Mouse (Mus musculus): Measurements from ENCODE around the gene Aff3. TPM values are rescaled to one million over a fixed set of nuclear protein-coding genes. Genes with fewer than 3 reads are reported as not detected.
A peak's percentile ranks its signal among the peaks of the same experiment; 100 is the strongest.

Aff3 gene
- polyA plus RNA-seq, 1 experiment from 2014 or later, result 38.0 TPM

GRCm38 (mm10) chr1:38495284-38495683 lies 169.5 kb downstream of the Aff3 start:
- 94% methylated on average over 2 of the region's 2 CpGs for WGBS
- Histone ChIP-seq H3K4me1 (peaks cover 15% of the 10 kb centered on the region), H3K9ac (no peak overlapping the region), H3K27ac (no peak overlapping the region), H3K4me3 (no peak overlapping the region), H3K36me3 (replicated peaks) (no peaks in the 10 kb centered on the region), H3K27me3 (replicated peaks) (no peaks in the 10 kb centered on the region), H3K4me2 (no peak overlapping the region), H3K9me3 (no peaks in the 10 kb centered on the region)
- ATAC-seq (replicated peaks), result no peak

DNA sequence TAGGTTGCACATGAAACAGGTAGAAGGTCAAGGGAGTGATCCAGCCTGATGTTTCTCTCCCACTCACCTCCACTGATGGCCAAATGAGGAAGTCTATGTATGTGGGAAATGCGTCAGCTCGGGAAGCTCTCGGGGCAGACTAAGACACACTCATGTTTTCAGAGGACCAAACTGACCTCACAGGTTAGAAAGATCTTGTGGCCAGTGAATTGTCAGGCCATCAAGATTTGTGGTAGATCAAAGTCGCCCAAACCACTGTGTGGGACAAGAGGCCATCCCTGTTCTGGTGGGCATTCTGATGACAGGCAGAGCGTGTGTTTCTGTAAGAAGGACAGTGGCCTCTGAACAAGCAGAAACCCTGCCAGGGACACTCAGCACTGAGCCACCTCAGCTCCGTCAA lies 175.0 kb downstream of the Aff3 start:
- H3K4me3 ChIP-seq, result no peak overlapping the region
- H3K9me3 ChIP-seq, result no peaks in the 10 kb centered on the region
- H3K36me3 ChIP-seq (replicated peaks), result no peaks in the 10 kb centered on the region
- no peak for ATAC-seq (replicated peaks)
- peaks cover 14% of the 10 kb centered on the region; the same call in 1 of the 2 replicates for H3K4me1 ChIP-seq
- WGBS, result 91% methylated on average over 6 of the region's 6 CpGs
- H3K27ac ChIP-seq, result no peak overlapping the region
- H3K4me2 ChIP-seq, result no peak overlapping the region
- H3K9ac ChIP-seq, result no peak overlapping the region
- no peaks in the 10 kb centered on the region for H3K27me3 ChIP-seq (replicated peaks)

DNA sequence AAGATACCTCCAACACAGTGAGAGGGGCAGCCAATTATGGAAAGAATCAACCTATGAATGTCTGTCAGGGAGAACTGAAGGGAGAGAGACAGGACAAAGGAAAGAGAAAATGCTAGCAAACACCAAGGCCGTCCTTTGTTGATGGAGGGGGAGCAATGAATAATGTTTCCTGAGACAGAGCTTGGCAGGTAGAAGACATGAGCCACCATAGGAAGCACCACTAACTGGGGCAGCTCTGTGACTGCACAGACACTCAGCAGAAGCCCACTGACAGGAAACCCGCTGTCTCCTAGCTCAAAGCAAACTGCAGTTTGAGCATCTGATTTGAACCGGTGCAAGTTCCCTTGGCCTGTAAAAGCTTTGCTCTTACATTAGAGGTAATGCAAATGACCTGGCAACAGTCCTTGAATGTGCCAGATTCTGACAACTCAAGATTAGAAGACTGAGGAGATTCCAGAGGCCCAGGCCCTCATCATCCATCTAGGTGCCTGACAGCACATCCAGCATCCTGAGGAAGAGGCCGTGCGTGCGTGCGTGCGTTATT lies 176.0 kb downstream of the Aff3 start:
- Histone ChIP-seq H3K9ac (no peak overlapping the region), H3K27ac (peak overlapping the region; percentile 61; the same call in 1 of the 2 replicates), H3K36me3 (replicated peaks) (no peaks in the 10 kb centered on the region), H3K27me3 (replicated peaks) (no peaks in the 10 kb centered on the region), H3K4me2 (no peak overlapping the region), H3K4me3 (no peak overlapping the region), H3K9me3 (no peaks in the 10 kb centered on the region), H3K4me1 (peaks cover 14% of the 10 kb centered on the region; the same call in 1 of the 2 replicates)
- 49% methylated on average over 8 of the region's 8 CpGs for WGBS
- ATAC-seq (replicated peaks), result peak; percentile 65; the same call in 1 of the 2 replicates

DNA sequence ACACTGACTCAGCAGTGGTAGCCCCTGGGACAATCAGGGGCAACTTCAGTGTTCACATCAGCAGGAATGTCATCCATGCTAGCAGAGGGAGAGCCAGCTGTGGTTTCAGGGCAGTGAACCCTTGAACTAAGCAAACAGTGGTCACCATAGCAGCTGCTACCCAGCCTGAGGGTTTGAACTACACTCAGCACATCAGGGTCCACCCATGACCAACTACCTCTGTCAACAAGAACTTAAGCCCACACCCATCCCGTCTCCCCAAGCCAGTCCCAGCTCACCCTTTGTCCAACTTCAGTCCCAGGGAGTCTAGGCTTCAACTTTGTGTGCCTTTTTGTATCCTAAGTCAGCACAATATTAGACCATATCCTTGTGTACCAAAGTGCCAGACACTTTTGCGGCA lies 176.9 kb downstream of the Aff3 start:
- WGBS, result 98% methylated on average over 2 of the region's 2 CpGs
- H3K4me1 ChIP-seq, result peaks cover 14% of the 10 kb centered on the region; the same call in 1 of the 2 replicates
- no peak overlapping the region for H3K9ac ChIP-seq
- no peak overlapping the region for H3K4me3 ChIP-seq
- no peaks in the 10 kb centered on the region for H3K36me3 ChIP-seq (replicated peaks)
- H3K27ac ChIP-seq, result no peak overlapping the region
- H3K27me3 ChIP-seq (replicated peaks), result no peaks in the 10 kb centered on the region
- no peaks in the 10 kb centered on the region for H3K9me3 ChIP-seq
- ATAC-seq (replicated peaks), result no peak
- H3K4me2 ChIP-seq, result no peak overlapping the region

DNA sequence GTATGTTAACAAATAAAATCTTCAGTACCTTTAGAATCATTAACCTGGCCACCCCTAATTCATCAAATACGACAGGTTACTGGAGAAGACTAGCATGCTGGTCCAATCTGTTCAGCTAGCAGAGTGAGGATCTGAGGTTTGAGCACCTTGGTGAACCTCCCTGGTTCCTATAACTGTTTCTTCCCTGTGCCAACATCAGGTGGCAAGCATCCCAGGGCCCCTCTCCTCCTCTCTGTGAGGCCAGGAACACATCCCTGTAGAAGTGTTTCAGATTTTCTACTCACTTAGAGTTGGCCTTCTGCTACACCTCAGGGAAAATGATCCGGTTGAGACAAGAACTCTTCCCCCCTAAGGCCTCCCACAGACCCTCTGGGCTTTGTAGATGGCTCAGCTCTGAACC lies 181.6 kb downstream of the Aff3 start:
- Histone ChIP-seq H3K9ac (no peak overlapping the region), H3K4me2 (no peak overlapping the region), H3K27me3 (replicated peaks) (no peaks in the 10 kb centered on the region), H3K36me3 (replicated peaks) (no peaks in the 10 kb centered on the region), H3K9me3 (no peaks in the 10 kb centered on the region), H3K4me3 (no peak overlapping the region), H3K27ac (no peak overlapping the region), H3K4me1 (peaks cover 4% of the 10 kb centered on the region; the same call in 1 of the 2 replicates)
- WGBS, result 82% methylated on average over 2 of the region's 2 CpGs
- no peak for ATAC-seq (replicated peaks)

DNA sequence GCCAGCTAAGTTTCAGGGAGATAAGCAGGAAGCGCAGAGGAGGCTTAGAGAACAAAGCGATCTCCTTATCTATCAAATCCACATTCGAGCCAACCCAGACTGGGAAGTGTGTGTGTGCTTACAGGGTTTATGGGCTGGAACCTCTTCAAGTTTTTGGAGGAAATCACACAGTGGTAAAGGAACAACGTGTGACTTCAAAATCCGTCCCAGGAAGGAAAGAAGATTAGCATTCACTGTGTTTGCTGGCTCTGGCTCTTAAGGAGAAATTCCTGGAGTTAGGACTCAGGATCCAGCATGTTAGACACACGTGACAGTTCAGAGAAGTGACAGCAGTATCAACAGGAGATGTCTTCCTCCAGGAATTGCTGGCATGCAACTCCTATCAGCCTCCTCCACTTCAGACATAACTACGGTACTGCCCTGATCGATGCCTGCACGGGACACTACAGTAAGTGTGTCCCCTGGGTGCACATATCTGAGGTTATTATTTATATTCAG lies 186.5 kb downstream of the Aff3 start:
- 63% methylated on average over 9 of the region's 9 CpGs for WGBS
- H3K27ac ChIP-seq, result no peak overlapping the region
- no peak overlapping the region for H3K9ac ChIP-seq
- no peak overlapping the region for H3K4me2 ChIP-seq
- no peaks in the 10 kb centered on the region for H3K9me3 ChIP-seq
- H3K4me1 ChIP-seq, result no peaks in the 10 kb centered on the region
- ATAC-seq (replicated peaks), result no peak
- no peak overlapping the region for H3K4me3 ChIP-seq
- H3K36me3 ChIP-seq (replicated peaks), result no peaks in the 10 kb centered on the region
- no peaks in the 10 kb centered on the region for H3K27me3 ChIP-seq (replicated peaks)

DNA sequence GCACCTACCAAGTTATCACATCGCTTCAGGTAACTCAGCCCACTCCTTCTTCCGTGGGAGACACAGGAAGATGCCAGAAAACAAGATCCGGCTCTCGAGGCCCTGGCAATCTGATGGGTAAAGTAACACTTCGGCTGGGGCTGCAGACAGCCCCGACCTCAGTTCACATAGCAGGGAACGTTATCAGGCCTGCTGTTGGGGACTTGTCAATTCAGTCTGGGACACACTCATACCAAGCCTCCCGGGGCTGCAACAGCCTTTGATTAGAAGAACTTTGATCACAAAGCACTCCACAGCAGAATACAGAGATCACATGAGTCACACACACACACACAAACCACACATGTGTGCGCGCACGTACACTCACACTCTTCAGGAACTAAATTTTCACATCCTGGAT lies 193.9 kb downstream of the Aff3 start:
- H3K27ac ChIP-seq, result no peak overlapping the region
- H3K9ac ChIP-seq, result no peak overlapping the region
- no peak for ATAC-seq (replicated peaks)
- H3K27me3 ChIP-seq (replicated peaks), result no peaks in the 10 kb centered on the region
- no peaks in the 10 kb centered on the region for H3K36me3 ChIP-seq (replicated peaks)
- no peak overlapping the region for H3K4me3 ChIP-seq
- H3K9me3 ChIP-seq, result no peaks in the 10 kb centered on the region
- WGBS, result 73% methylated on average over 11 of the region's 11 CpGs
- no peak overlapping the region for H3K4me2 ChIP-seq
- no peaks in the 10 kb centered on the region for H3K4me1 ChIP-seq

DNA sequence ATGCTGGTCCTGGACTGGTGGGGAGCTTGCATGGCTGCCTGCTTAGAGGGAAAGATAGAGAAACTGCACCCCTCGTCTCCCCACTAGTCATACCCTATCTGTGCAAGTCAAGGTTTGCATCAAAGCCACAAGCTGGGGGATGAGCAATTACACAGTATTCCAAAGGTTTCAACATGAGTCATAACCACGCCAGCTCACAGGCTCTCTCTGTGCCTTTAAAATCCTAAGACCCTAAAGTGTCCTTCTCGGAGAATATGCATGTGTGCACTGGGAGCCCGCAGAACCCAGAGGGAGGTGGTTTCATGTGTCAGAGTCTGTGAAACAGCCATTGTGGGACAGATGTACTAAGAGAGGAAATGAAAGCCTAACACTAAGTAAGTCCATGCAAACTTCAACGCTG lies 194.6 kb downstream of the Aff3 start:
- H3K4me3 ChIP-seq, result no peak overlapping the region
- no peak for ATAC-seq (replicated peaks)
- no peak overlapping the region for H3K9ac ChIP-seq
- no peaks in the 10 kb centered on the region for H3K9me3 ChIP-seq
- H3K4me2 ChIP-seq, result no peak overlapping the region
- no peaks in the 10 kb centered on the region for H3K27me3 ChIP-seq (replicated peaks)
- H3K36me3 ChIP-seq (replicated peaks), result no peaks in the 10 kb centered on the region
- WGBS, result 82% methylated on average over 5 of the region's 5 CpGs
- H3K27ac ChIP-seq, result no peak overlapping the region
- H3K4me1 ChIP-seq, result no peaks in the 10 kb centered on the region

DNA sequence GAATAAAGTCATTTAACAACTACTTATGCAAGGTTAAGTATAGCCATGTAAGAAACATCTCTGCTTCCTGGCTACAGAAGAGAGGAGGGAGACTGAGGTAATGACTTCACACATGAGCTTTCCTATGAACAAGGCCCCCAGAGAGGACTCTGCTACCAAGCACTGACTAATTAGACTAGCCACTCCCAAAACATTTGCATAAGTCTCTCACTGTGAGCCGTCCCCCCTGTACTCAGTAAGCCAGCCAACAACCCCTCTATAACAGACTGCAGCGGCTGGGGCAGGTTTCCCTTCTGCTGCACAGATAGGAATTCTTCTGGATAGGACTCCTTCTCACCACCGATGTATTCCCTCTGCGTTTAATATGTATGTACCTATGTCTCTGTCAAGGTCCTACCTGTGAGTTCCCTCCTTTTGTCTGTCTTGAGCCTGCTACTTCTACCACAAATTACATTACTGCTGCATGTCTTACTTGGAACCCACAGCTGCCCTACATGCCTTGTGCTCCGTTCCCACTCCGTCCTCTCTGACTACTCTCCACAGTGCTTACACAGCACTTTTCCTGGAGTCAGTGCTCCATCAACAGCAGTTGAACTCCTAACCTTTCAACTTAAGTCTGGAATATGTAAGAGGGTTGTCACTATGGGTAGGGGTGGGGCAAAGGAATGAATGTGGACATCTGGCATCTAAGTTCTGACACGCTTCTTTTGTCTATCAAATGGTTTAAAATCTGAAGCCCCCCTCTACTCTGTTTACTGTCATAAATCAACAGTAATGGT lies 197.3 kb downstream of the Aff3 start:
- no peaks in the 10 kb centered on the region for H3K9me3 ChIP-seq
- no peaks in the 10 kb centered on the region for H3K4me1 ChIP-seq
- no peak overlapping the region for H3K4me3 ChIP-seq
- WGBS, result 59% methylated on average over 7 of the region's 7 CpGs
- peak; percentile 51; the same call in 1 of the 2 replicates for ATAC-seq (replicated peaks)
- no peak overlapping the region for H3K4me2 ChIP-seq
- no peak overlapping the region for H3K27ac ChIP-seq
- no peaks in the 10 kb centered on the region for H3K27me3 ChIP-seq (replicated peaks)
- no peaks in the 10 kb centered on the region for H3K36me3 ChIP-seq (replicated peaks)
- H3K9ac ChIP-seq, result no peak overlapping the region

DNA sequence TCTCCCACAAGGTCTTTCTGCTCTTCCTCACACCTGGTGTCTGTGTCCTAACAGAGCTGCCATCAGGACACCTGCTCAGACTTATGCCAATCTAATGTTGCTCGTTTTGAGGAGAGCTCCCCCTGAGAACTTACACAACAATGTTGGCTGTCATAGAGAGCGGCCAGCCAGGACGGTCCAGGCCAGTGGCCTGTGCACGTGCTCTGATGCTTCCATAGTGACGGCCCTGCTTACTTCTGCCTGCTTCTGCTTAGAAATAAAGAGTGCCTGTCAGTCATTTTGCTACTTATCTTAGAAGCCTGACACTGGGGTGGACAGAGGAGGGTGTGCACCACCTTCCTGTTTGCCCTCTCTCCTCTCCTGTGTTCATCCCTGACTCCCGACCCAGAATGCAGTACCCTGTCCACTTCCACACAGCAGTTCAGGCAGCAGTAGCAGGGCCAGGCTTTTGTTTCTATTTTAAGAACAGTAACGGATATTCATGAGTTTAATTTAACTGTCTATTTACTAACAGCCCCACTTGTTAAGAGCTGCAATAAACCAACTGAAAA lies 208.0 kb downstream of the Aff3 start:
- no peak overlapping the region for H3K4me2 ChIP-seq
- 58% methylated on average over 7 of the region's 7 CpGs for WGBS
- peaks cover 7% of the 10 kb centered on the region; the same call in 1 of the 2 replicates for H3K4me1 ChIP-seq
- no peak overlapping the region for H3K9ac ChIP-seq
- H3K36me3 ChIP-seq (replicated peaks), result no peaks in the 10 kb centered on the region
- H3K9me3 ChIP-seq, result no peaks in the 10 kb centered on the region
- no peak overlapping the region for H3K27ac ChIP-seq
- H3K27me3 ChIP-seq (replicated peaks), result no peaks in the 10 kb centered on the region
- peak; percentile 57 for ATAC-seq (replicated peaks)
- H3K4me3 ChIP-seq, result no peak overlapping the region

DNA sequence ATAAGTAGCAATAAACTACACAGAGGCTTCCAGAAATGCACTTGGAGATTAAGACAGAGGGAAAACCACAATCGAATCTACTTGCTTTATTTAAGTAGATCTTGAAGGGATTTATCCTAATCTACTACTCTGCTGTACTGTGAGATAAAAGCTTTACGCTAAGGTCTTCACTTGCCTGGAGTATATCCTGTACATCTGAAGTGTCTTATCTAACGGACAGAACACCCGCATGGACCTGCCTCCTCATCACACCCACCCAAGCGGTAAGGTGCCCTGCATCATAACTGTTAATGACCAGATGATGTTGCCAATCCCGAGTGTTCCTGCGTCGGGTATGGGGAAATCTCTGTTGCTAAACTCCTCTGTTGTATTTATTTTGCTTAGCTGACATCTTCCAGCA lies 209.8 kb downstream of the Aff3 start:
- Histone ChIP-seq H3K9ac (no peak overlapping the region), H3K4me3 (no peak overlapping the region), H3K4me2 (no peak overlapping the region), H3K4me1 (peaks cover 7% of the 10 kb centered on the region), H3K9me3 (no peaks in the 10 kb centered on the region), H3K36me3 (replicated peaks) (no peaks in the 10 kb centered on the region), H3K27me3 (replicated peaks) (no peaks in the 10 kb centered on the region), H3K27ac (no peak overlapping the region)
- 86% methylated on average over 8 of the region's 8 CpGs for WGBS
- no peak for ATAC-seq (replicated peaks)

GRCm38 (mm10) chr1:38451367-38451766 lies 213.4 kb downstream of the Aff3 start:
- H3K9ac ChIP-seq, result no peak overlapping the region
- no peak overlapping the region for H3K4me3 ChIP-seq
- no peaks in the 10 kb centered on the region for H3K9me3 ChIP-seq
- WGBS, result 91% methylated on average over 6 of the region's 6 CpGs
- peaks cover 20% of the 10 kb centered on the region for H3K4me1 ChIP-seq
- H3K27ac ChIP-seq, result peak overlapping the region; percentile 58; the same call in 1 of the 2 replicates
- H3K36me3 ChIP-seq (replicated peaks), result no peaks in the 10 kb centered on the region
- H3K4me2 ChIP-seq, result no peak overlapping the region
- ATAC-seq (replicated peaks), result no peak
- no peaks in the 10 kb centered on the region for H3K27me3 ChIP-seq (replicated peaks)

All from midbrain, embryonic 15.5 days (tissue).